Mouse (Mus musculus) kidney, embryonic 15.5 days (tissue): Measurements from ENCODE around the gene Eif2s1. TPM values are rescaled to one million over a fixed set of nuclear protein-coding genes. Genes with fewer than 3 reads are reported as not detected.
A peak's percentile ranks its signal among the peaks of the same experiment; 100 is the strongest.
"Not testable (repeated sequence)": the region's sequence is repeated elsewhere in the genome, so short reads cannot be mapped to it uniquely, and the experiment has no call there.

Source experiments
- ATAC-seq: fragments of 200-750 bp; cut with Nextera tagmentation; replicated peaks from 2 replicates; pipeline ENCODE4 v1.8.0; 2017; ENCODE audit warnings: moderate TSS enrichment; ENCODE audit not compliant: low FRiP score
- H3K27ac ChIP-seq: fragments of 300-500 bp; sonication (generic); 2 replicates; pipeline ENCODE4 v1.5.1; 2015; ENCODE audit warnings: mild to moderate bottlenecking, inconsistent platforms
- H3K27me3 ChIP-seq: fragments of 300-500 bp; sonication (generic); 2 replicates; pipeline ENCODE4 v1.6.1; 2015; ENCODE audit warnings: inconsistent platforms
- H3K36me3 ChIP-seq: fragments of 300-500 bp; sonication (generic); 2 replicates; pipeline ENCODE4 v1.6.1; 2015; ENCODE audit warnings: inconsistent platforms
- H3K4me1 ChIP-seq: fragments of 300-500 bp; sonication (generic); 2 replicates; pipeline ENCODE4 v1.6.1; 2015; ENCODE audit warnings: inconsistent platforms
- H3K4me2 ChIP-seq: fragments of 300-500 bp; sonication (generic); 2 replicates; pipeline ENCODE4 v1.6.1; 2015; ENCODE audit warnings: moderate library complexity, mild to moderate bottlenecking, inconsistent platforms
- H3K4me3 ChIP-seq: fragments of 300-500 bp; sonication (generic); replicated peaks from 2 replicates; pipeline ENCODE4 v1.5.1; 2015; ENCODE audit warnings: mild to moderate bottlenecking, inconsistent platforms
- H3K9ac ChIP-seq: fragments of 300-500 bp; sonication (generic); 2 replicates; pipeline ENCODE4 v1.6.1; 2015; ENCODE audit warnings: mild to moderate bottlenecking, inconsistent platforms
- H3K9me3 ChIP-seq: fragments of 300-500 bp; sonication (generic); replicated peaks from 2 replicates; pipeline ENCODE4 v1.6.1; 2016; ENCODE audit warnings: inconsistent platforms
- WGBS: fragments of 180-500 bp; shearing (Covaris S2); methylation state at CpG from one replicate; pipeline ENCODE4 v1.1.7; 2015; ENCODE audit warnings: mixed read lengths; 5-methylcytosine and 5-hydroxymethylcytosine counted together
- polyA plus RNA-seq: library from polyadenylated mRNA; unstranded; fragments of >200 nt; fragmentation: Nextera tagmentation; extraction: Ambion mirVana; gene quantifications from 2 replicates; pipeline ENCODE4 v1.2.1, GENCODE M21; 2015

Eif2s1 gene
- polyA plus RNA-seq, 1 experiment from 2014 or later, result 208 TPM

DNA sequence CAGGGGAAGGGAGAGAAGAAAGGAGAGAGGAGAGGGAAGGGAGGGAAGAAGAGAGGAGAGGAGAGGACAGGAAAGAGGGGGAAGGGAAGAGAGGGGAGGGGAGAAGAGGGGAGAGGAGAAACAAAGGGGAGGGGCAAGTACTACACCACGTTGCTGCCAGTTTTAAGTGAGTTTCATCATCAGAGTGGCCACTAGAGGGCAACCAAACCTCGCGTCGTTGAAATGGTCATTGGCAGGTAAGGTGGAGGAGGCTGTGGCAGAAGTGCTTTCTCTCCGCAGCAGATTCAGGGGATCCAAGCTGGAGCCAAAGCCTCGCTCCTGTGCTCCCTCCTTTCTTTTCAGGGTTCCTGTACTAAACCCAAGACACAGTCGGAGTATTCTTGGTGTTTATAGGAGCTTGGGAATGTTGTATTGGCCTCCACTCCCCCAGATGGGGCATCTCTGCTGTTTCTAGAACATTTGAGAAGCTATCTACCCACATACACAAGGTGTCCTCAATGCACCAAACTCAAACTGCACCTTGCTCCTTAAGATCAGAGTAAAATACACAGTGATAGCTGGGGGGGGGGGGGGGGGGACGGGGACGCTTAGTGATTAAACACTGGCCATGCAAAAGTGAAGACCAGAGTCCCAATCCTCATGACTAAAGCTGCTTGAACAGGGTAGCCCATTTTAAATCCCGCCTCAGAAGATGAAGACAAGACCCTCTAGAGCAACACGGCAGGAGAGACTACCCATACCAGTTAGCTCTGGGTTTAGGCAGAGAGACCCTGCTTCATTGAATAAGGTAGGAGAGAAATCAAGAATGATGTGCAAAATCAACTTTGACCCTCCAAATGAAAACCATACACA is 56.8 kb downstream of the Eif2s1 start:
- Histone ChIP-seq H3K4me3 (0 out of 2 replicates have a peak overlapping the region, but pooled peaks have one; percentile 2), H3K27me3 (peaks cover 9% of the 10 kb centered on the region), H3K9ac (no peak overlapping the region), H3K9me3 (no peaks in the 10 kb centered on the region), H3K27ac (no peak overlapping the region), H3K4me2 (peak overlapping the region; percentile 42), H3K36me3 (no peaks in the 10 kb centered on the region), H3K4me1 (peaks cover 12% of the 10 kb centered on the region)
- 15% methylated on average over 11 of the region's 11 CpGs for WGBS
- peak; percentile 54 for ATAC-seq

DNA sequence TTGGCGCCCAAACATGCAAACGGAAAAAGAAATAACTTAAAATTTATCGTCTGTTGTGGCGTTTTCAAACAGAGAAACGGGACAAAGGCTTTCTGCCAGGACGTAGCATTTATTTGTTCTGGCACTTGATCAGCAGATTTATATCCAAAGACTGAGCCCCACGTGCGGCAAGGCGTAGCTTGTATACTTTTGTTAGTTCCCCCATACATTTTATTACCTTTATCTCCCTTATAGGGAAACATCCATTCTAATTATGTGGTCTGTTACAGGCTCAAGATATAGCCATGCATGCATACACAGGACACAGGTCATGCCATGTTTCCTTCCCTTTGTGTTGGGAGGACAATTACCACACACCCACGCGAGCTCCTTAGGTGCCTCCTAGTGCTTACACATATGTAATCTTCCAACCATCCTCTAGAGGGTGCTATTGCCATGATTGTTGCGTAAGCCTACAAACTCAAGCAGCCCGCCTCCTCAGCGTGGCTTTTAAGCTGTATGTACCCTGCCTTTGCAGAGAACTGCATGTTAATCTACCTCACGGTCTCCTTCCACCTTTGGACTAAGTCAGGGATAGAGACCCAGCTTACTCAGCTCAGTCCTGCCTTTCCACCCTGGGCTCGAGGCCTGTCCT is 57.6 kb downstream of the Eif2s1 start:
- Histone ChIP-seq H3K36me3 (no peaks in the 10 kb centered on the region), H3K27me3 (peaks cover 2% of the 10 kb centered on the region), H3K4me3 (peak overlapping the region; percentile 5; the same call in 1 of the 2 replicates), H3K4me1 (peaks cover 12% of the 10 kb centered on the region), H3K4me2 (peak overlapping the region; percentile 42), H3K9me3 (no peaks in the 10 kb centered on the region), H3K9ac (no peak overlapping the region), H3K27ac (no peak overlapping the region)
- peak; percentile 64; the same call in 1 of the 2 replicates for ATAC-seq
- WGBS, result 23% methylated on average over 16 of the region's 16 CpGs

GRCm38 (mm10) chr12:78921421-78921820 is 59.8 kb downstream of the Eif2s1 start:
- Histone ChIP-seq H3K4me2 (no peak overlapping the region), H3K27ac (no peak overlapping the region), H3K4me1 (peaks cover 12% of the 10 kb centered on the region), H3K4me3 (no peak overlapping the region), H3K27me3 (no peaks in the 10 kb centered on the region), H3K9ac (no peak overlapping the region), H3K9me3 (no peaks in the 10 kb centered on the region), H3K36me3 (no peaks in the 10 kb centered on the region)
- ATAC-seq, result no peak
- WGBS, result 54% methylated on average over 4 of the region's 4 CpGs

GRCm38 (mm10) chr12:78922058-78922457 is 60.4 kb downstream of the Eif2s1 start:
- ATAC-seq, result no peak
- Histone ChIP-seq H3K27ac (no peak overlapping the region), H3K4me2 (no peak overlapping the region), H3K4me1 (peaks cover 12% of the 10 kb centered on the region), H3K36me3 (no peaks in the 10 kb centered on the region), H3K9me3 (no peaks in the 10 kb centered on the region), H3K27me3 (no peaks in the 10 kb centered on the region), H3K4me3 (no peak overlapping the region), H3K9ac (no peak overlapping the region)
- WGBS, result 76% methylated on average over 3 of the region's 3 CpGs

DNA sequence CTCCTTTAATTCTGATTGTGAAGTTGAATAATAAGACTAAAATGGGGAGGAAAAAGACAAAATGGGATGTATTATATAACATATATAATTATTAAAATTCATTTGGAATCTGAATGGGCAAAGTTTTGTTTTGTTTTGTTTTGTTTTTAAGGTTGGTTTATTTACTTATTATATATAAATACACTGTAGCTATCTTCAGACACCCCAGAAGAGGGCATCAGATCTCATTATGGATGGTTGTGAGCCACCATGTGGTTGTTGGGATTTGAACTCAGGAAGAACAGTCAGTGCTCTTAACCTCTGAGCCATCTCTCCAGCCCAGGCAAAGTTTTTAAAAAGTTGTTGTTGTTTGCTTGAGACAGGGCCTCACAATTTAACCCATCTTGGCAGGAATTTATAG is 61.4 kb downstream of the Eif2s1 start:
- H3K4me1 ChIP-seq, result peaks cover 12% of the 10 kb centered on the region
- not testable (repeated sequence) for H3K9ac ChIP-seq, H3K36me3 ChIP-seq, H3K4me2 ChIP-seq, H3K27me3 ChIP-seq, H3K4me3 ChIP-seq, ATAC-seq, H3K9me3 ChIP-seq, H3K27ac ChIP-seq

- Histone ChIP-seq H3K9me3 (no peaks in the 10 kb centered on the region), H3K4me3 (no peak overlapping the region), H3K27me3 (no peaks in the 10 kb centered on the region), H3K4me1 (peaks cover 6% of the 10 kb centered on the region; the same call in 1 of the 2 replicates), H3K9ac (no peak overlapping the region), H3K4me2 (no peak overlapping the region), H3K36me3 (no peaks in the 10 kb centered on the region), H3K27ac (no peak overlapping the region)
- 81% methylated on average over 7 of the region's 7 CpGs for WGBS
- no peak for ATAC-seq
Observed at GRCm38 (mm10) chr12:78923539-78924189, 62.0 kb downstream of the Eif2s1 start.

DNA sequence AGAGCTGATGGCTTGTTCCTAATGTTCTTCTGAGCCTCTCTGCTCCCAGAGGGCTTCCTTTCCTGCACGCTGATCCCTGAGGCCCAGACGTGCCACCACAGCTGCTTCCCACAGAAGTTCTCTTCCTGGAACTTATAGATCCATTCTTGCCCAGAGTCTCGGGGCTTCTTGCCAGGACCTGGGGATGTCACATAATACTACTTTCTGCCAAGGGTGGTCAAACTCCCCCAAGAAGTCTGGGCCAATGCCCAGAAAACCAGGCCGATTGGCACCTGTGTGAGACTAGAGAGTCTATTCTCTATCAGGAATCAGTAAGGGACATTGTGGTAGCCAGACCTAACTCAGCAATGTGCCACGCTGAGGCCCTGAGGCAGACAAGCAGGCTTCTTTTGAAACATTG is 65.7 kb downstream of the Eif2s1 start:
- H3K9ac ChIP-seq, result no peak overlapping the region
- no peak overlapping the region for H3K4me2 ChIP-seq
- no peaks in the 10 kb centered on the region for H3K4me1 ChIP-seq
- H3K4me3 ChIP-seq, result no peak overlapping the region
- H3K27ac ChIP-seq, result no peak overlapping the region
- H3K36me3 ChIP-seq, result no peaks in the 10 kb centered on the region
- WGBS, result 73% methylated on average over 5 of the region's 5 CpGs
- no peaks in the 10 kb centered on the region for H3K9me3 ChIP-seq
- H3K27me3 ChIP-seq, result no peaks in the 10 kb centered on the region
- ATAC-seq, result no peak

DNA sequence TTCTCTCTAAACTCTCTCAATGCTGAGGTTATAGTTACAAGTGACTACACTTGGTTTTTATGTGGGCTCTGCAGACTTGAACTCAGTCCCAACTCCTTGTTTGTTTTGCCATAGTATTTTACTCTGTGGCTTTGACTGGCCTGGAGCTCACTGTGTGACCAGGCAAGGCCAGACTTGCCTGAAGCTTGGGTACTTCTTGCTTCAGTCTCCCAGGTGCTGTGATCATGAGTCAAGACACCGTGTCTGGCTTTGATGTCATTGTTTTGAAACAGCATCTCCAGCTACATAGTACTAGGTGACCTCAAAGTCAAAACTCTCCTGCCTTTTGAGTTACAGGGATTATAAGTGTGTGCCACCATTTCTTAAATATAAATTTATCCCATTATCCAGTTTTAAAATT is 68.3 kb downstream of the Eif2s1 start:
- no peaks in the 10 kb centered on the region for H3K4me1 ChIP-seq
- no peak for ATAC-seq

DNA sequence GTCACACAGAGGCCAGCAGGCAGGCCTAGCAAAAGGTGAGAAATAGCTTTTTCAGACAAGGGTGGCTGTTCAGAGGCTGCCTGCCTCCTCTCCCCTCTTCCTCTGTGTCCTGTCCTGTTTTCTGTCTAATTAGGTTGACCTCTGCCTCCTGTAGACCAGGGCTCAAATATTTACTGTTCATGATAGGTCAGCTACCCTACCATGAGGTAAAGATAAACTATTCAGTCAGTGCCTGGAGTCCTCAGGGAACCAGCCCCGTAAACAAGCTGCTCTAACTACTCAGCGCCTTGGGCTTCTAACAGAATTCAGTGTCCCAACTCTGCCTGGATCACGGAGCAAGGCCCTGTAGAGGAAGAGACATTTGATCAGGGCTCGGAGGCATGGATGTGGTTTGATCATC is 74.9 kb downstream of the Eif2s1 start:
- ATAC-seq, result peak; percentile 40; the same call in 1 of the 2 replicates
- Histone ChIP-seq H3K36me3 (no peaks in the 10 kb centered on the region), H3K4me1 (peaks cover 6% of the 10 kb centered on the region; the same call in 1 of the 2 replicates), H3K9me3 (no peaks in the 10 kb centered on the region), H3K27ac (no peak overlapping the region), H3K9ac (no peak overlapping the region), H3K4me3 (no peak overlapping the region), H3K27me3 (no peaks in the 10 kb centered on the region), H3K4me2 (no peak overlapping the region)
- 37% methylated on average over 4 of the region's 4 CpGs for WGBS

More for the DNA sequence above, 68.3 kb downstream of the Eif2s1 start:
- Histone ChIP-seq H3K9ac (no peak overlapping the region), H3K4me2 (no peak overlapping the region), H3K9me3 (no peaks in the 10 kb centered on the region), H3K36me3 (no peaks in the 10 kb centered on the region), H3K27me3 (no peaks in the 10 kb centered on the region), H3K4me3 (no peak overlapping the region), H3K27ac (no peak overlapping the region)
- 61% methylated on average over 1 of the region's 1 CpGs for WGBS

Other genes starting within 250 kb of the Eif2s1 start
- gene Fam71d, start 170.3 kb upstream of the Eif2s1 start, polyA plus RNA-seq, result not detected in 2 replicates
- 22.2 and 26.4 TPM in 2 replicates for gene Mpp5, start 112.9 kb upstream of the Eif2s1 start, polyA plus RNA-seq
- gene Atp6v1d, start 181 bp upstream of the Eif2s1 start, polyA plus RNA-seq, result 58.9 and 61.1 TPM in 2 replicates
- gene Plek2, start 45.1 kb downstream of the Eif2s1 start, polyA plus RNA-seq, result 4.4 and 4.6 TPM in 2 replicates
- 4.2 and 4.5 TPM in 2 replicates for gene Tmem229b, start 145.8 kb downstream of the Eif2s1 start, polyA plus RNA-seq
- 6.3 and 7.0 TPM in 2 replicates for gene Plekhh1, start 167.3 kb downstream of the Eif2s1 start, polyA plus RNA-seq
- gene Pigh, start 227.8 kb downstream of the Eif2s1 start, polyA plus RNA-seq, result 31.7 and 36.2 TPM in 2 replicates